Mouse (Mus musculus): ENCODE measurements at regions not wholly inside any gene's neighbourhood (a gene's known extent, or its start where the extent isn't known, plus 50 kb on each side); places are given as distances from the start of the nearest gene placed in this dataset.

GRCm38 (mm10) chr10:66904552-66905367 is 191.2 kb upstream of the Jmjd1c start:
- no peak overlapping the region for H3K9ac ChIP-seq (replicated peaks)
- no peaks in the 10 kb centered on the region for H3K9me3 ChIP-seq
- peaks cover 11% of the 10 kb centered on the region for H3K4me1 ChIP-seq (replicated peaks)
- no peak overlapping the region for H3K4me2 ChIP-seq (replicated peaks)
- WGBS, result 79% methylated on average over 10 of the region's 10 CpGs
- H3K27ac ChIP-seq, result no peak overlapping the region
- no peaks in the 10 kb centered on the region for H3K36me3 ChIP-seq
- no peaks in the 10 kb centered on the region; the same call in 1 of the 2 replicates for H3K27me3 ChIP-seq
- H3K4me3 ChIP-seq (replicated peaks), result no peak overlapping the region
- no peak for ATAC-seq

GRCm38 (mm10) chr10:66907842-66908241 is 188.1 kb upstream of the Jmjd1c start:
- no peaks in the 10 kb centered on the region for H3K36me3 ChIP-seq
- WGBS, result 53% methylated on average over 4 of the region's 4 CpGs
- no peak overlapping the region for H3K4me3 ChIP-seq (replicated peaks)
- no peak overlapping the region for H3K9ac ChIP-seq (replicated peaks)
- no peak overlapping the region for H3K27ac ChIP-seq
- no peaks in the 10 kb centered on the region for H3K27me3 ChIP-seq
- peaks cover 5% of the 10 kb centered on the region for H3K4me1 ChIP-seq (replicated peaks)
- no peak for ATAC-seq
- H3K4me2 ChIP-seq (replicated peaks), result no peak overlapping the region
- H3K9me3 ChIP-seq, result no peaks in the 10 kb centered on the region

- ATAC-seq, result no peak
- WGBS, result 13% methylated on average over 12 of the region's 12 CpGs
Observed at GRCm38 (mm10) chr10:66909204-66909889, 186.6 kb upstream of the Jmjd1c start.

GRCm38 (mm10) chr10:66909905-66910681 is 185.8 kb upstream of the Jmjd1c start:
- H3K4me3 ChIP-seq (replicated peaks), result no peak overlapping the region
- peaks cover 27% of the 10 kb centered on the region for H3K4me1 ChIP-seq (replicated peaks)
- ATAC-seq, result no peak
- no peak overlapping the region for H3K27ac ChIP-seq
- WGBS, result 78% methylated on average over 17 of the region's 17 CpGs
- no peak overlapping the region for H3K9ac ChIP-seq (replicated peaks)
- no peaks in the 10 kb centered on the region for H3K9me3 ChIP-seq
- no peaks in the 10 kb centered on the region for H3K27me3 ChIP-seq
- no peaks in the 10 kb centered on the region for H3K36me3 ChIP-seq
- H3K4me2 ChIP-seq (replicated peaks), result no peak overlapping the region

More at GRCm38 (mm10) chr10:66909204-66909889, 186.6 kb upstream of the Jmjd1c start:
- H3K27ac ChIP-seq, result no peak overlapping the region
- H3K4me1 ChIP-seq (replicated peaks), result peaks cover 20% of the 10 kb centered on the region
- no peaks in the 10 kb centered on the region for H3K9me3 ChIP-seq
- no peaks in the 10 kb centered on the region for H3K27me3 ChIP-seq
- H3K4me2 ChIP-seq (replicated peaks), result no peak overlapping the region
- no peak overlapping the region for H3K9ac ChIP-seq (replicated peaks)
- H3K36me3 ChIP-seq, result no peaks in the 10 kb centered on the region
- no peak overlapping the region for H3K4me3 ChIP-seq (replicated peaks)

- ATAC-seq, result no peak
- Histone ChIP-seq H3K27me3 (no peaks in the 10 kb centered on the region), H3K36me3 (no peaks in the 10 kb centered on the region), H3K27ac (peak overlapping the region; percentile 19; the same call in 1 of the 2 replicates), H3K9ac (replicated peaks) (no peak overlapping the region), H3K9me3 (no peaks in the 10 kb centered on the region), H3K4me2 (replicated peaks) (no peak overlapping the region), H3K4me3 (replicated peaks) (no peak overlapping the region), H3K4me1 (replicated peaks) (peaks cover 27% of the 10 kb centered on the region)
- 64% methylated on average over 10 of the region's 10 CpGs for WGBS
Observed at GRCm38 (mm10) chr10:66911261-66911911, 184.5 kb upstream of the Jmjd1c start.

GRCm38 (mm10) chr10:66912440-66912839 is 183.5 kb upstream of the Jmjd1c start:
- no peaks in the 10 kb centered on the region for H3K27me3 ChIP-seq
- no peaks in the 10 kb centered on the region for H3K9me3 ChIP-seq
- no peak for ATAC-seq
- no peak overlapping the region for H3K9ac ChIP-seq (replicated peaks)
- no peak overlapping the region for H3K27ac ChIP-seq
- 87% methylated on average over 4 of the region's 4 CpGs for WGBS
- H3K4me3 ChIP-seq (replicated peaks), result no peak overlapping the region
- no peaks in the 10 kb centered on the region for H3K36me3 ChIP-seq
- no peak overlapping the region for H3K4me2 ChIP-seq (replicated peaks)
- peaks cover 27% of the 10 kb centered on the region for H3K4me1 ChIP-seq (replicated peaks)

GRCm38 (mm10) chr10:66913187-66913586 is 182.7 kb upstream of the Jmjd1c start:
- peaks cover 27% of the 10 kb centered on the region for H3K4me1 ChIP-seq (replicated peaks)
- 79% methylated on average over 14 of the region's 14 CpGs for WGBS
- no peaks in the 10 kb centered on the region for H3K27me3 ChIP-seq
- H3K4me2 ChIP-seq (replicated peaks), result no peak overlapping the region
- H3K4me3 ChIP-seq (replicated peaks), result no peak overlapping the region
- no peak overlapping the region for H3K9ac ChIP-seq (replicated peaks)
- no peaks in the 10 kb centered on the region for H3K9me3 ChIP-seq
- H3K27ac ChIP-seq, result no peak overlapping the region
- H3K36me3 ChIP-seq, result no peaks in the 10 kb centered on the region
- ATAC-seq, result no peak

- WGBS, result 37% methylated on average over 7 of the region's 8 CpGs
- Histone ChIP-seq H3K36me3 (no peaks in the 10 kb centered on the region), H3K4me1 (replicated peaks) (peaks cover 27% of the 10 kb centered on the region), H3K4me3 (replicated peaks) (no peak overlapping the region), H3K27ac (no peak overlapping the region), H3K9ac (replicated peaks) (no peak overlapping the region), H3K9me3 (no peaks in the 10 kb centered on the region), H3K4me2 (replicated peaks) (no peak overlapping the region), H3K27me3 (no peaks in the 10 kb centered on the region)
- ATAC-seq, result peak; percentile 65
Observed at GRCm38 (mm10) chr10:66913627-66914026, 182.3 kb upstream of the Jmjd1c start.

GRCm38 (mm10) chr10:66914288-66914975 is 181.5 kb upstream of the Jmjd1c start:
- H3K36me3 ChIP-seq, result no peaks in the 10 kb centered on the region
- peaks cover 31% of the 10 kb centered on the region for H3K4me1 ChIP-seq (replicated peaks)
- no peaks in the 10 kb centered on the region for H3K27me3 ChIP-seq
- WGBS, result 35% methylated on average over 12 of the region's 12 CpGs
- H3K9me3 ChIP-seq, result no peaks in the 10 kb centered on the region
- no peak overlapping the region; the same call in 1 of the 2 replicates for H3K4me2 ChIP-seq (replicated peaks)
- peak; percentile 21; the same call in 1 of the 2 replicates for ATAC-seq
- no peak overlapping the region for H3K9ac ChIP-seq (replicated peaks)
- no peak overlapping the region for H3K4me3 ChIP-seq (replicated peaks)
- 0 out of 2 replicates have a peak overlapping the region, but pooled peaks have one; percentile 25 for H3K27ac ChIP-seq

- Histone ChIP-seq H3K4me2 (replicated peaks) (no peak overlapping the region), H3K27ac (no peak overlapping the region), H3K27me3 (no peaks in the 10 kb centered on the region), H3K4me3 (replicated peaks) (no peak overlapping the region), H3K9me3 (no peaks in the 10 kb centered on the region), H3K4me1 (replicated peaks) (peaks cover 43% of the 10 kb centered on the region), H3K36me3 (no peaks in the 10 kb centered on the region), H3K9ac (replicated peaks) (no peak overlapping the region)
- WGBS, result 84% methylated on average over 10 of the region's 10 CpGs
- ATAC-seq, result no peak
Observed at GRCm38 (mm10) chr10:66915801-66916200, 180.1 kb upstream of the Jmjd1c start.

GRCm38 (mm10) chr10:66917725-66918124 is 178.2 kb upstream of the Jmjd1c start:
- WGBS, result 93% methylated on average over 2 of the region's 2 CpGs
- Histone ChIP-seq H3K36me3 (no peaks in the 10 kb centered on the region), H3K9me3 (no peaks in the 10 kb centered on the region), H3K4me2 (replicated peaks) (no peak overlapping the region), H3K27ac (no peak overlapping the region), H3K27me3 (no peaks in the 10 kb centered on the region), H3K9ac (replicated peaks) (no peak overlapping the region), H3K4me3 (replicated peaks) (no peak overlapping the region), H3K4me1 (replicated peaks) (peaks cover 57% of the 10 kb centered on the region)
- no peak for ATAC-seq

All from midbrain, embryonic 13.5 days (tissue).